Mouse (Mus musculus) bone marrow macrophage, adult 2 months (primary cell): ENCODE results near the gene Iqcf4.

Experiments
- CTCF ChIP-seq: IDR thresholded peaks from 2 replicates; pipeline ENCODE4 v1.5.1; 2012; ENCODE audit warnings: low read depth, mild to moderate bottlenecking, low read length, moderate library complexity
- POLR2A ChIP-seq: IDR thresholded peaks from 2 replicates; pipeline ENCODE4 v1.6.1; 2012; ENCODE audit warnings: mild to moderate bottlenecking, low read depth, low read length, borderline replicate concordance

GRCm38 (mm10) chr9:106580016-106580415, 9.2 kb upstream of the Iqcf4 start:
- TF ChIP-seq CTCF (no peak), POLR2A (no peak)
